Mouse (Mus musculus) E14TG2a.4 (cell line): ENCODE measurements around the gene Musk.

Experiments
- CTCF ChIP-seq: conservative IDR thresholded peaks from 2 replicates; pipeline ENCODE4 v1.5.1; 2014; ENCODE audit warnings: low read length
- POU5F1 ChIP-seq: IDR thresholded peaks from 2 replicates; pipeline ENCODE4 v1.6.1; 2014; ENCODE audit warnings: low read length, borderline replicate concordance

- TF ChIP-seq CTCF (no peak), POU5F1 (no peak)
Observed at GRCm38 (mm10) chr4:58317536-58317935, 31.8 kb downstream of the Musk start.
